Mouse (Mus musculus): ENCODE results near the gene Lrrc2.

The Lrrc2 gene

DNA sequence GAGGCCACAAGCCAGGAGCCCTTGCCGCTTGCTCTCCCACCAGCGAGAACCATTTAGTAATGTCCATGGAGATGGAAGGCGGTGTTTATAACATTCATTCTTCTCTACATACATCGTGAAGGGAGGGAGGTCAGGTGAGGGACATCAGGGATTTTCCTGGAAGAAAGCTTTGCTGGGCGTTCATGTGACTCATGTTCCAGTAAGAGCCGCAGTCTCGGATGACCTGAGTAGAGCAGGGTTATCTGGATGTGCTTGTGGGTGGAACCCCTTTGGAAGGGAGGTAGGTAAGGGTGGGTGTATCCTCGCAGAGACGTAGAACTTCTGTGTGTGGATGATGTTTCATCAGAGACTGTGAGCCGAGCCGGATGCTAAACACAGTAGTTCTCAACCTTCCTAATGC lies at the start of gene Lrrc2:
Gene Lrrc2 (plus strand): TSS at position 149 of the 400 bp plus-strand sequence.
- no peak for DNase-seq (ENCODE audit: low read depth, low spot score)

DNA sequence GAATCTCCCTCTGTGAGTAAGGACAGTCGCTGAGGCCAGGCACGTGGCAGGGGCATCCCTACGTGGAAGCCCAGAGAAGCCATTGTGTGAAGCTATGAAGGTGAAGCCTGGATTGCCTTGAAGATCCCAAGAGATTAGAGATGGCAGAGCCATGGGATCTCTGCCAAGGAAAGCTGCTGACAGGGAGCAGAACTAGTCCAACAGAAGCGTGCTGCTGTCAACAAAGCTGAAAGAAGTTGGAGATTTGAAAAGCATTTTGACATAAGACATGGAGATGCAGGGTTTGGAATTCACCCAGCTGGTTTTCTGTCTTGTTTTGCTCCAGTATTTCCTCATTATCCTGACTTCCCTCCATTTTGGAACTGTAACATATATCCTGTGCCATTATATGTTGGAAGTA lies 49.1 kb upstream of the Lrrc2 start:
- DNase-seq (ENCODE audit: low read depth, low spot score): no peak

DNA sequence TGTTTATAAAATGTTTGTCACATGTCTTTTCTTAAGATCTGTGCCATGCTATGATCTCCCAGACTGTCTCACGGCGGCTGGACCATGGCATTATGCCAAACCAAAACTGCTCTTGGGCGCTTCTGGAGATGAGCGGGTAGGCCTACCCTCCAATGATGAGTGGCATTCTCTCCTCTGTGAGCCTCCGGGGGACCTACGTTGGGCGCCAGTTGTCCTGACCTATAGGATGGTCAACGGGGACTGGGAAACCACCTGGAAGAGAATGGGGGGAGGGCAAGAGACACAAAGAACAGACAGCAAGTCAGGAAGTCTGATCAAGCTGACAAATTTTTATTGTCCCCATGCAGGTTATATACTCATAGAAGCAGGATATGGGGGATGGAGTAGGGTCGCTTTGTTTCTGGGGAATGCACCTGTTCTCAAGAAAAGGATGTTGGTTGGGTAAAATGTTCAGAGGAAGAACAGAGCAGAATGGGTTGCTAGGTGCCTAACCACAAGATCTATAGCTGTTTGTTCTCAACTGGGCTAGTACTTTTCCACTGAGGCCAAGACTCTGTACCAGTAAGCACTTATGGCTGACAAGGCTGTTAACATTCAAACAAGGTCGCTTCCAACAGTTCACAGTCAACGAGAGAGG lies 44.0 kb upstream of the Lrrc2 start:
- DNase-seq (ENCODE audit: low read depth, low spot score): no peak

DNA sequence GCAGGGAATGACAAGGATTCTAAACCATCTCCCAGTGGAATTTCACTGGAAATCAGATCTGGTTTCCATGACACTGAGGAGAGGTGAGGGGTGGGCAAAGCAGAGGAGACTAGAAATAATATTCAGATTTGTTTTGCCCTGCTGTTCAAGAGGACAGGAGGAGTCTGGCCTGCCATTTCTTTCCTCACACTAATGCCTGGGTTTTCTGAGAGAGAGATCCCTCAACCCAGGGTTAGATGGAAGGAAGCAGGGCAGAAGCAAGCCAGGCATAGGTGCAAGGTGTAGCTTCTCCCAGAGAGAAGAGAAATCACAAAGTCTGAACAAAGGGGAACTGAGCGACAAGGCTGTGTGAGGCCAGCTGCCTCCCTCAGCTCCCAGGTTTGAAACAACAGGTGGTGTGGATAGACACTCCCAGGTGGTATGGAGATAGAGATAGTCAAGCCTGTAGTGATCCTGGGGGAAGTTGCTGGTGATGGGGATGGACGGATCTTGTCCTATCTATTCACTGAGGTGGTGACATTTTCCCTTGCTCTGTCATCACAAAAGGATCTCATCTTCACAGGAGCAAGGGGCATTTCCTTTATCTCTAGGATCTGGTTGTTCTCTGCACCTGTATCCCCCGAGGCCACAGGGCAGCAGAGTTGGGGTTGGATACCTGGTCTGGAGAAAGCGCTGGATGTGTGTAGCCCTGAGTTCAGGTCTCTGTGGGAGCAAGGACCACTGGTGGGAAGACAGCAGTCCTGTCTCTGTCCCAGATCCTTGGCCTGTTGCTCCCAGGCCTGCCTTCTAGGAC lies 43.3 kb upstream of the Lrrc2 start:
- DNase-seq (ENCODE audit: low read depth, low spot score): no peak

DNA sequence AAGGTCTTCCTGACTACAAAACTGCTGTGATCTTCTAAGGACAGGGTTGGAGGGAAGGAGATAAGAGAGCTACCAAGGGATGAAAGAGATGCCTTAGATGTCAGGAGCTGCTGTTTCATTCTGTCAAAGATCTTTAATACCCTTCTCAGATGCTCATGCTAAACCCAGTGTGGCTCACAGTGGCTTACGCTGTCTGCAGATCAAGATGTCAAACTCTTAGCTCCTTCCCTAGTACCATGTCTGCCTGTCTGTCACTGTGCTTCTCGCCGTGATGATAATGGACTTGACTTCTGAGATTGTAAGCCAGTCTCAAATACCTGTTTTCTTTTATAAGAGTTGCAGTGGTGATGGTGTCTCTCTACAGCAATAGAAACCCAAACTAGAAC lies 42.7 kb upstream of the Lrrc2 start:
- no peak for DNase-seq (ENCODE audit: low read depth, low spot score)

DNA sequence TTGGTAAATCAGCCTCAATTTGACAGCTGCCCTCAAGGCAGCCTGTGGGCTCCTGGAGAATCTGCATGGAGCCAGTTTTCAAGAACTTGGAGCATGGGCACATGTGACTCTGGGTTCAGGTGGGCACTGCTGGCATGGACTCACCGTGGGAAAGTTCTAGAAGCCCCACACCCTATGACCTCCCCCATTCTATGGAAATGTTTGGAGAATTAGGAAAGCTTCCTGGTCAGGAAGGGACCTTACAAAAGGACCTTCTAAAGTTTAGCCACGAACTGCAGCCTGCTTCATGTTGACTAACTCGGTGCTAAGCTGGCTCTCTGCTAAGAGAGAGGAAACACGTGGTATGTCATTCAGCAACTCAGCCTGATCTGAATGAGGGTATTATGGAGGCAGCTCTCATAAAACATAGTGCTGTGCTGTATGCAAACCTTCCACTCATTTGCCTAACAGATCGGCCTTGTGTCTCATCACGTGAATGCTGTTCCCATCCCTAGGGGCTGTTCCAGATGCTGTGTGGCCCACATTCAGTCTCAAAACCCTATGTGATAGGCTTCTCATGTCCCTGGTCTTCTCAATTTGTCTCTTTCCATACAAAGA lies 41.9 kb upstream of the Lrrc2 start:
- DNase-seq (ENCODE audit: low read depth, low spot score): no peak

DNA sequence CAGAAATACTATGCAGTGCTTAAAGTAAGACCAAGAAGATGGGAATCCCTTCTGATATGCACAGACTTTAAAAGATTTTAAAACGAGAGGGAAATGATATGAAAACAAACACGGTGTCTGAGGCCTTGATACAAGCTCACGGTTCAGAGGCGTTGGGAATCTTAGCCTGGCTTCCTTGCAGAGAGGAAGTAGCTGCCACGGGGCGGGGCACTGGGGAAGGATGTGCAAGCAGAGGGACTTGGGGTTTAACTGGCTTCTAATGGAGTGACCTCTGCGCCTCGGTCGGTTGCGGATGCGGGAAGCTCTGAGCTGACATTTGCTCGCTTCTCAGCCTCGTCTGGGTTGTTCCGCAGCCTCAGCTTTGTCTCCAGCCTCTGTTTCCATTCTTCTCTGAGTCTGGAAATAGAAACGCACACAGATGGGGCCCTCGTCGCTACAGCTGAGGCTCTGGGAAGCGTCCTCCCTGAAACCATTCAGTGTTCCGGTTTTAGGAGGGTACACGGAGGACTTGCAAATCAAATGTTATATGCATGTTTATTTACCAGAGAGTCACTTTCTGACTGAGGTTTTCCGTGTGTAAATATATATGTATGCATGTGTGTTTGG lies 36.6 kb upstream of the Lrrc2 start:
- no peak for DNase-seq (ENCODE audit: low read depth, low spot score)

DNA sequence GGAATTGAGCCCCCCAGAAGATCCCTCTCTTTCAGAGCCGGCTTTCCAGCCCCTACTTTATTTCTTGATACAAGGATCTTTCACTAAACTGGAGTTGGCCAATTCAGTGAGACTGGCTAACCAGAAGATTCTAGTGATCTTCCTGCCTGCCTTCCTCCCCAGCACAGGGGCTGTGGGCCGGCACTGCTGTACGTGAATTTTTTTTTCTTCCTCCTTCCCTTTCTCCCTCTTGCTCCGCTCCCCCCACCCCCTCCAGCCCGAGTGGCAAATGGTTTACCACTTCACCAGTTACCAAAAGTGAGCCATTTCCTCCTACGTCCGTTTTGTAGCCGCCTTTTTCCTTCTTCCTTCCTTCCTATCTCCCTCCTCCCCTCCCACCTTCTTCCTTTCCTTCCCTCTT lies 35.9 kb upstream of the Lrrc2 start:
- DNase-seq (ENCODE audit: low read depth, low spot score): no peak

DNA sequence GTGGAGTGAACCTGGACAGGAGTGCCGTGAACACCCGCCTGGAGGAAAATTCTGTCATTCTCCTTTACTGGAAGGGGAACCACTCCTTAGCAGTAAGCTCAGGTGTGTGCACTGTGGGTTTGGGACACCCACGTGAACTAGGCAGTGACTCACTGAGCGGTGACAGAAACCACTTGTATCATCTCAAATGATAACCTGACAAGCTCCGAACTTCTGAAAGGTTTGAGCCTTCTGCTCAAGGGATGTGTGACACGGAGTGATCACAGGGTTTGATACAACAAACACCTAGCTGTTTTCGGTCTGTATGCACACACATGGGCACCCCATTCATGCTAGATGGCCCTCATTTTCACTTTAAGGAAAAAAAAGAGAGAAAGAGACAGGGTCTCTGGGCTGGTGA lies 34.6 kb upstream of the Lrrc2 start, which contains the start of gene Fam240a:
Gene Fam240a (minus strand): TSS at position 76 of the 400 bp plus-strand sequence.
- no peak for DNase-seq (ENCODE audit: low read depth, low spot score)

DNA sequence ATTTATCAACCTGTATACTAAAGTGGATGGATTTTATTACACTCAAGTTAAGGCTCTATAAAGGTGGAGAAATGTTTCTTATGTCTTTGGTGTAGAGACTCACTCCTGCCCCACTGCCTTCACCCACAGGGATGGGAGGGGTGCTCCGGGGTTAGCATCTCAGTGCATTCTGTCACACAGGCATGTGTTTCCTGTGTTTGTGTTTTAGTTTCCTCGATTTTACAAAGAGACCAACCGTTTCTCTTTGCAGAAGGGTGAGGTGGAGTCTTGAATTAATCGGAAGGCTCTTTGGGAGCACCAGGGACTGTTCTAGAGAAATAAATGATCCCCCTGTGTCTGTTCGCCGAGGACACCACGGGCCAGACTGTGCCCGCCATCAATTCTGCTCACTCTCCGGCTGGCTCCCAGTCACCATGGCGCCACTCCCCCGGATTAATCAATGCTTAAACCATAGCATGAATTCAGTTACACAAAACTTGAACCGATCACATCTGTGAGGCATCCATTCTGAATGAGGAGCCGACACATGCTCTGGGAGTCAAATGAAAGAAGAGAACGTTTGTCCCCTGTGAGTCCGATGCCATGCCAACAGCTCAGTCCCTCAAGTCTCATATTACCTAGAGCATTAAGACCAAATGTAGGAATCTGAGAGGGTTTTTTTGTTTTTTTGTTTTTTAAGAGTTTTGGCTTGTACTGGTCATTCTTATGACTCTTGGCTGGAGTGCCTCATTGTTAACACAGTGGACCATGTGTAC lies 30.5 kb upstream of the Lrrc2 start:
- DNase-seq (ENCODE audit: low read depth, low spot score): no peak

DNA sequence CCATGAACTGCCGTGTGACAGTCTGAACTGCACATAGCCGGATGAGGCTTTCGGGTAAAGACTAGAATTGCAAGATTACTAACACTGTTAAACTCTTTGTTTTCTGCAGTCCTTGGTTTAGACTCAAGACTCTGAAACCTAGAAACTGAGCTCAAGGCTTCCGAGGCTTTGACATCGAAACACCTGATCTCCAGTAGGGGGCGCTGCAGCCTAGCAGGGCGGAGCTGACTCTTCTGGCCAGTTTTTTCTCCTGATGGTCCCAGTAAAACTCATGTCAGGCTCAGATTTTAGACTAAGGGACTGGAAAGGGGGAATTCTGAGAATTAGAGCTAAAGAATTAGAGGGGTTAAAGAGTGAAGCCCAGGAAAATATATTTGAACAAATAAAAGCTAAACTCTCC lies 28.6 kb upstream of the Lrrc2 start:
- peak; percentile 68 for DNase-seq (ENCODE audit: low read depth, low spot score)

DNA sequence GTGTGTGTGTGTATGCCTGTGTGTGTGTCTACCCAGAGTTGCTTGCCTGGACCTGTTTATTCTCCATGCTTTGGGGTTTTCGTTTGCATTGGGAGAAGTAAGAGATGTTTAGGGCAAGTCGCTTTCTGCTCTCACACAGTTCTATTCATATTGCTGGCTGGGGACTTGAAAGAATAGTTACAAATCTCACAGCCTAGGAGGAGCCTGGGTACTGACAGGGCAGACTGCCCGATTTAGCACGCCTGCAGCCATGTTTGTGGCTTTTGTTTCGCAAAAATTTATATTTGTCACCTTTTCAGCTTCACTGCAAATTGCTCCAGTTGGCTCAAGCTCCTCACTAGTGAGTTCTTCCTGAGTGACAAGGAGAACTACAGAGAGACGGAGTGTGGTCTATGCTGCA lies 19.8 kb upstream of the Lrrc2 start:
- DNase-seq (ENCODE audit: low read depth, low spot score): no peak

DNA sequence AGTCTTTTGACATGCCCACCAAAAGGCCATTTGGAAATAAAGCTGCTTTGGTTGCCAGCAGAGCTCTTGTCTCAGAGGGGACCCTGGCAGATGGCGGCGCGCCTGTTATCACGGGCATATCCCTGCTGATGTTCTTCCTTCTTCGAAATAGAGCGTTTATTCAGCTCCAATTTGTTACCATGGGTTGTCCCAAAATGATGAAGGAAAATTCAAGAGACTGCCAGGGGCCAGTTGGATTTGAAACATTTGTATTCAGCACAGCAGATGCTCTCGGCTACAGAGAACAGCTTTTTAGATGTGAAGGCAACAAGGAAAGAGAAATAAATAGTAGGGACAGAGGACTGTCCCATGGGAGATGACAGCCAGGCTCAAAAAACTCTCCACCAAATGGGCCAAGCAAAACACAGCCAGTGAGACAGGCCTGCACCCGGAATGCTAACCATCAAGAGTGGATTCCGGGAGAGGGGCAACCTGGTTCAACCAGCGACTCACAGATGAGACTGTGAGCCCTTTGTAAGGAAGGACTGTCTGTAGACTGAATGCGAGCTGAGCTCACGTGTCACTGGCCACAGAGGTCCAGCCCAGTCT lies 17.4 kb upstream of the Lrrc2 start:
- no peak for DNase-seq (ENCODE audit: low read depth, low spot score)

DNA sequence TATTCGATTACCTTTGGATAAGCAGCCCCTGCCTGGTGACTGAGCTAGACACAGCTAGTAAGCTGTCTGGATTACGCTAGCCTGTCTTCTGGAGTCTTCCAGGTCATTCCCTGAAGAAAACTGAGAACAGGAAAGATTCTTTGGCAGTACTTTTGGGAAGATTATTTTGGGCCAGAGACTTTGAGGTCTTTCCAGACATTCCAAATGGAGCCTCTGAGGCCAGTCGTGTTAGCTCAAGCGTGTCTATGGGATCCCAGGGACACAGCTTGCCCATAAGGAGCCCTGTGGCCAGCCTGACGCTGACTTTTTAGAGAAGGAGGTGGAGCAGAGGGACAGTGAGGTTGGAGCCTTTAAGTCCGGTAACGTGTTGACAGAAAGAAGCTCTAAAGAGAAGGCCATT lies 15.4 kb upstream of the Lrrc2 start:
- peak; percentile 57 for DNase-seq (ENCODE audit: low read depth, low spot score)

DNA sequence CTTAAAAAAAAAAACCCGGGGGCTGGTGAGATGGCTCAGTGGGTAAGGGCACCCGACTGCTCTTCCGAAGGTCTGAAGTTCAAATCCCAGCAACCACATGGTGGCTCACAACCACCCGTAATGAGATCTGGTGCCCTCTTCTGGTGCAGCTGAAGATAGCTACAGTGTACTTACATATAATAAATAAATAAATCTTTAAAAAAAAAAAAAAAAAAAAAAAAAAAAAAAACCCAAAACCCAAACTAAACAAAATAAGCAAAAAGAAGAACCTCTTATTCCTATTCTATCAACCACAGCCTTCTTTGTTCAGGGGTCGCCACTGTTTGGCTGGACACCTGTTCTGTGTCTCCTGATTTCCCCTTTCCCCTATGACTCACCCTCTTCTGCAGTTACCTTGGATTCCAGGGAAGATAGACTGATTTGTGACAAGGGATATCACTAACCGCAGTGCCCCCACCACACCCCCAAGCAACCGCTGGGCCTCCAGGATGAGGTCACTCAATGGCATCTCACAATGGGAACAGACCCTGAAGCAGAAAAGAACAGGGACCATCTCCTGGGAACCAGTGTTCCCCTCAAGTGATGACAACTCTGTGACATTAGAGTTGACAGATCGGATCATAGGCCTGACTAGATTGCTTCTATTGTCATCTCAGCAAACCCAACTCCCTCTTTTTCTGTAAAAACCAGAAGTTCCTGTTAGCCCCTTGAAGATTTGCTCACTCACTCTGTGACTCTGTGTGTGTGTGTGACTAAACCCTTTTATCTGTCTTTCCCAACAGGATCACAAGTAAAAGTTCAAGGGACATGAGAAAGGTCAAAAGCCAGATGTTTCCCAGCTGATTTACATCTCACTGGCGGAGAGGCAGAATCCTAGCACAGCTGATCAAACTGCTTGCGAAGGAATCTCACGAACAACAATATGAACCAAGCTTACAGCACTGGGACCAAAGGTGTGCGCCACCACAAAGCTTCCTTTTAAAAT lies 13.5 kb upstream of the Lrrc2 start:
- DNase-seq (ENCODE audit: low read depth, low spot score): no peak

DNA sequence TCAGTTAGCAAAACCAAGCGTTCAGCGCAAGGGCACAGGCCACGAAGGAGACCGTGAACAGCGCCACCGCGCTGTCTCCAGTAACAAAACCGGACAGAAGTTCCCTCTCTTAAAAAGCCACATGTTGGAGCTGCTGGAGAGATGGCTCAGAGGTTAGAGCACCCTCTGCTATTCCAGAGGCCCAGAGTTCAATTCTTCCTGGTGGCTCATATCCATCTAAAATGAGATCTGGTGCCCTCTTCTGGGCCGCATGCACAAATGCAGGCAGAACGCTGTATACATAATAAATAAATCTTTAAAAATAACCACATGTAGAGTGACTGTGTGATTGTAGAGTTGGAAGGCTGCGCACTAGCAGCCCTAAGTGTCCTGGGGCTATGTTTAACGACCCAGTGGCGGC lies 7.1 kb upstream of the Lrrc2 start:
- DNase-seq (ENCODE audit: low read depth, low spot score): no peak

DNA sequence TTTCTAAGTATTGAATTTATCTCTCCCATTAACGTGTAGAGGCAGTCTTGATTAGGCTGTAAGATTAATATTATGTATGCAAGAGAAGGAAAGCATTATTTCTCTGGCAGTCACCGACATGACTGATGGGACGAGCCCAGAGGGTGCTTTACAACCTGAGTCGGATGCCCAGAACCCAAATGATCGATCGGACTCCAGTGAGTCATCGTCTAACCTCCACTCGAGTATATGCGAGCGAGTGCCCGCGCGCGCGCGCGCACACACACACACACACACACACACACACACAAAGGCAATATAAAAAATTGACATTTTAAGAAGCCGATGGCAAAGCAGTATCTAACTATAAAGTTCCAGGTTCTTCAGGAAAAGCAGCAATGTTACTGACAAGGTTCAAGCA lies 6.0 kb upstream of the Lrrc2 start:
- no peak for DNase-seq (ENCODE audit: low read depth, low spot score)

DNA sequence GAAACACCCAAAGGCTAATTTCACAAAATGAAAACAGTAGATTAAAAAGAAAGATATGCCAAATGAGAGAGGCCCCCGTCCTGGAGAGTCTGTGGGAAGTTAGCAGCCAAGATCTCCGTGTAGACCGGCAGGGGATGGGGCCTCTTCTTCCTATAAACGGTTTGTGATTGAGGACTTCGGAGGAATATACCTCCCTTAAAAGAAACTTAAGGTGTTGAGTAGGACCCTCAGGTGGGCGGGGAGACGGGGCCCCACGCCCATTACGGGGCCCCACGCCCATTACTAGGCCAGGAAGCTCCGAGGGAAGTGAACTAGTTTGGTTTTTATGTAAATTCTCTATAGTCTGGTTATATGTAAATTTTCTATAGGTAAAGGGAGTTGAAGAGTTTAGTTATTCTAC lies 5.4 kb upstream of the Lrrc2 start, which contains the start of gene Tdgf1:
Gene Tdgf1 (minus strand): TSS at position 233 of the 400 bp plus-strand sequence.
- no peak for DNase-seq (ENCODE audit: low read depth, low spot score)

DNA sequence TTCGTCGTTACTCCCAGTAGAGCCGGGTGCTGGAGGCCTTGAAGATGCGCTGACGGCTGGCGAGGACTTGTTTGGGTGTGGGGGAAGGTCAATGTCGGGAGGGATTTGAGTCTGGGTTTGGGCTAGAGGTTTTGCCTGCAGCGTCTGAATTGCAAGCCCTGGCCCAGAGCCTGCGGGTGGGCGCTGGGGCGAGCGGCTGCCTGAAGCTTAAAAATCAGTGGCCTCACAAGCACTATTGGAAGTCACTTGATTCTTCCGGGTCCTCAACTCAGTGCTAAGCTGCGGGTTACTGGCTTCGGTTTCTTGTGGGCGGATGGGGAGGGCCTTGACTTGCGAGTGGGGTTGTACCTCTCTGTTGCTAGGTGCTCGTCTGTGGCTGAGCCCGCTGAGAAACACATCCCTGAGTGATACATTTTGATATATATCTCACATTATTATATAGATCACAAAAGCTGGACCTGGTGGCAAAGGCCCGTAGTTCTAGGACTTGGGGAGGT lies 4.7 kb upstream of the Lrrc2 start:
- DNase-seq (ENCODE audit: low read depth, low spot score): no peak

DNA sequence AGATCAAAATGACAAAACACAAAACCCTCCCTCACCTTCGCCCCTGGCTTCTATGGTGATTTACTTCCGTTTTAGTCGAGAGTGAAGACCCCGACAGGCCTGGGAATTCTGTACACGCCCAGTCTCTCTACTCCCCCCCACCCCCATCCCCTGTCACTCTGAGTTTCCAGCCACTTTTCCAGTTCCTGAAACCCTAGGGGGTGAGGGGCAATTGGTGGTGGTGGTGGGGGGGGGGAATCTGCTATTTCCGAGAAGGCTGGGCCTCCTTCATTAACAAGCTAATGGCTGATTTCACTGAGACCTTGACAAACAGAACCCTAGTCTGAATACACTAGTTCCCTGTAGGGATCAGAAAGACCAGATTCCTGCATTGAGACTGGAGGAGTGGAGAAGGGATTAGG lies 4.1 kb upstream of the Lrrc2 start:
- DNase-seq (ENCODE audit: low read depth, low spot score): no peak

Measured in skeletal muscle tissue, adult 2 months (tissue).